Mouse (Mus musculus) G1E (cell line): ENCODE results near the gene Inhbc. TPM values are rescaled to one million over a fixed set of nuclear protein-coding genes. Genes with fewer than 3 reads are reported as not detected.

Experiments used
- ATAC-seq: 2 replicates; pipeline ENCODE4 v1.8.0; 2016; ENCODE audit warnings: mild to moderate bottlenecking; ENCODE audit not compliant: insufficient number of reproducible peaks, poor library complexity, low FRiP score, severe bottlenecking; ENCODE audit errors: extremely low read depth
- DNase-seq: peaks from one replicate; pipeline ENCODE4 v3.0.0; 2012; ENCODE audit warnings: low spot score
- H3K27me3 ChIP-seq: 2 replicates; pipeline ENCODE4 v1.6.1; 2012; ENCODE audit warnings: mild to moderate bottlenecking, low read length, inconsistent platforms; ENCODE audit not compliant: insufficient read depth
- H3K36me3 ChIP-seq: replicated peaks from 2 replicates; pipeline ENCODE3; 2012; ENCODE audit warnings: mild to moderate bottlenecking, inconsistent platforms
- H3K4me1 ChIP-seq: 2 replicates; pipeline ENCODE4 v1.6.1; 2012; ENCODE audit warnings: low read depth, low read length, inconsistent platforms, mixed read lengths; ENCODE audit not compliant: insufficient read depth
- H3K4me3 ChIP-seq: 2 replicates; pipeline ENCODE4 v1.5.1; 2012; ENCODE audit warnings: low read depth, mild to moderate bottlenecking, inconsistent platforms, low read length, moderate library complexity, mixed read lengths
- H3K9me3 ChIP-seq: replicated peaks from 2 replicates; pipeline ENCODE4 v1.6.1; 2012; ENCODE audit warnings: inconsistent platforms
- CTCF ChIP-seq: IDR thresholded peaks from 2 replicates; pipeline ENCODE4 v1.5.1; 2012; ENCODE audit warnings: low read depth, low read length, inconsistent platforms, mixed read lengths
- GATA1 ChIP-seq: IDR thresholded peaks from 2 replicates; pipeline ENCODE4 v1.6.1; 2012; ENCODE audit warnings: borderline replicate concordance, low read length, inconsistent platforms, mixed read lengths
- GATA2 ChIP-seq: IDR thresholded peaks from 2 replicates; pipeline ENCODE4 v1.6.1; 2012; ENCODE audit warnings: low read depth, low read length, inconsistent platforms, borderline replicate concordance
- POLR2AphosphoS5 ChIP-seq: IDR thresholded peaks from 2 replicates; pipeline ENCODE4 v1.6.1; 2012; ENCODE audit warnings: low read depth, low read length, inconsistent platforms; ENCODE audit not compliant: insufficient replicate concordance
- TAL1 ChIP-seq: conservative IDR thresholded peaks from 2 replicates; pipeline ENCODE4 v1.6.1; 2012; ENCODE audit warnings: low read depth, low read length, inconsistent platforms, mixed read lengths
- polyA plus RNA-seq: library from polyadenylated mRNA; stranded (reverse); fragments of >175 nt; gene quantifications from 2 replicates; pipeline ENCODE4 v1.2.3, GENCODE M21; 2012
- total RNA-seq, 2 experiments: library from RNA; stranded (forward) in 1 of 2; stranded (reverse) in 1 of 2; fragments of 200-1000 nt in 1 of 2; fragments of >200 nt in 1 of 2; fragmentation: Nextera tagmentation in 1 of 2; gene quantifications; 2 replicates each; pipeline ENCODE4 v1.2.3; 2014 to 2017

Gene Inhbc
- total and polyA plus RNA-seq, 3 experiments: 0.05 TPM; not detected in 2

- ATAC-seq: no peak
- H3K9me3 ChIP-seq: peaks cover 6% of the 10 kb centered on the region
- H3K4me3 ChIP-seq: peak overlapping the region; percentile 54; the same call in 1 of the 2 replicates
- H3K4me1 ChIP-seq: peaks cover 65% of the 10 kb centered on the region
- TF ChIP-seq GATA1 (no peak), POLR2AphosphoS5 (no peak), TAL1 (no peak)
- H3K27me3 ChIP-seq: peaks cover 56% of the 10 kb centered on the region
- no peak for DNase-seq
- no peaks in the 10 kb centered on the region for H3K36me3 ChIP-seq
Measured at GRCm38 (mm10) chr10:127340577-127341359, 29.5 kb downstream of the Inhbc start.

- no peak for ATAC-seq
- Histone ChIP-seq H3K27me3 (peaks cover 54% of the 10 kb centered on the region), H3K4me1 (peaks cover 67% of the 10 kb centered on the region), H3K4me3 (peak overlapping the region; percentile 71), H3K9me3 (peaks cover 3% of the 10 kb centered on the region), H3K36me3 (no peaks in the 10 kb centered on the region)
- no peak for DNase-seq
- TF ChIP-seq POLR2AphosphoS5: no peak
- TF ChIP-seq TAL1: no peak
- no peak for TF ChIP-seq GATA1
- TF ChIP-seq CTCF: no peak
- TF ChIP-seq GATA2: no peak
Measured at GRCm38 (mm10) chr10:127339683-127340576, 30.3 kb downstream of the Inhbc start.

- H3K9me3 ChIP-seq: no peaks in the 10 kb centered on the region
- H3K36me3 ChIP-seq: no peaks in the 10 kb centered on the region
- peaks cover 67% of the 10 kb centered on the region for H3K4me1 ChIP-seq
- peak overlapping the region; percentile 71 for H3K4me3 ChIP-seq
- peak; percentile 75 for ATAC-seq
- peak; percentile 84 for DNase-seq
- TF ChIP-seq CTCF: peak; percentile 77
- no peak for TF ChIP-seq GATA2
- peaks cover 48% of the 10 kb centered on the region for H3K27me3 ChIP-seq
Measured at GRCm38 (mm10) chr10:127338930-127339682, 31.1 kb downstream of the Inhbc start.

GRCm38 (mm10) chr10:127337536-127338099 lies 32.6 kb downstream of the Inhbc start:
- TF ChIP-seq GATA2 (no peak), TAL1 (no peak), CTCF (no peak), GATA1 (no peak), POLR2AphosphoS5 (no peak)
- Histone ChIP-seq H3K4me3 (no peak overlapping the region), H3K27me3 (peaks cover 48% of the 10 kb centered on the region), H3K36me3 (peaks cover 3% of the 10 kb centered on the region), H3K9me3 (no peaks in the 10 kb centered on the region), H3K4me1 (peaks cover 66% of the 10 kb centered on the region)
- ATAC-seq (no peak), DNase-seq (no peak)

GRCm38 (mm10) chr10:127336952-127337351 lies 33.3 kb downstream of the Inhbc start:
- H3K4me3 ChIP-seq: no peak overlapping the region
- DNase-seq (no peak), ATAC-seq (no peak)
- H3K36me3 ChIP-seq: peaks cover 9% of the 10 kb centered on the region
- H3K9me3 ChIP-seq: no peaks in the 10 kb centered on the region
- peaks cover 64% of the 10 kb centered on the region for H3K4me1 ChIP-seq
- TF ChIP-seq TAL1 (no peak), GATA1 (no peak), GATA2 (no peak), POLR2AphosphoS5 (no peak), CTCF (no peak)
- H3K27me3 ChIP-seq: peaks cover 43% of the 10 kb centered on the region

GRCm38 (mm10) chr10:127335271-127335670 lies 35.0 kb downstream of the Inhbc start:
- Histone ChIP-seq H3K9me3 (no peaks in the 10 kb centered on the region), H3K27me3 (peaks cover 26% of the 10 kb centered on the region), H3K4me3 (no peak overlapping the region), H3K4me1 (peaks cover 63% of the 10 kb centered on the region), H3K36me3 (peaks cover 26% of the 10 kb centered on the region)
- ATAC-seq: no peak
- no peak for TF ChIP-seq GATA1
- TF ChIP-seq CTCF: no peak
- no peak for TF ChIP-seq GATA2
- DNase-seq: no peak
